Mouse (Mus musculus): ENCODE measurements at regions not wholly inside any gene's neighbourhood (a gene's known extent, or its start where the extent isn't known, plus 50 kb on each side); places are given as distances from the start of the nearest gene placed in this dataset.

GRCm38 (mm10) chr8:59499618-59500017 lies 587.2 kb upstream of the Galntl6 start:
- DNase-seq (ENCODE audit: inconsistent ontology term) = no peak

- no peak for DNase-seq (ENCODE audit: inconsistent ontology term)
Observed at GRCm38 (mm10) chr8:59491392-59491791, 579.0 kb upstream of the Galntl6 start.

- DNase-seq (ENCODE audit: inconsistent ontology term) = no peak
Observed at GRCm38 (mm10) chr8:59478257-59478656, 565.8 kb upstream of the Galntl6 start.

GRCm38 (mm10) chr8:59474195-59474594 lies 561.8 kb upstream of the Galntl6 start:
- DNase-seq (ENCODE audit: inconsistent ontology term) = no peak

- no peak for DNase-seq (ENCODE audit: inconsistent ontology term)
Observed at GRCm38 (mm10) chr8:59448622-59449021, 536.2 kb upstream of the Galntl6 start.

- DNase-seq (ENCODE audit: inconsistent ontology term) = no peak
Observed at GRCm38 (mm10) chr8:59403659-59404058, 491.2 kb upstream of the Galntl6 start.

- DNase-seq (ENCODE audit: inconsistent ontology term) = no peak
Observed at GRCm38 (mm10) chr8:59389706-59390105, 477.3 kb upstream of the Galntl6 start.

GRCm38 (mm10) chr8:59384711-59385110 lies 472.3 kb upstream of the Galntl6 start:
- peak; percentile 1 for DNase-seq (ENCODE audit: inconsistent ontology term)

GRCm38 (mm10) chr8:59352983-59353382 lies 440.5 kb upstream of the Galntl6 start:
- DNase-seq (ENCODE audit: inconsistent ontology term) = no peak

- no peak for DNase-seq (ENCODE audit: inconsistent ontology term)
Observed at GRCm38 (mm10) chr8:59334990-59335389, 422.6 kb upstream of the Galntl6 start.

Data from Muller cell, postnatal 12 days (primary cell).